Mouse (Mus musculus) bone marrow, adult 2 months (tissue): ENCODE measurements around the gene Gfi1b.

Experiments used
- CTCF ChIP-seq: fragments of 200-500 bp; IDR thresholded peaks from 2 replicates; pipeline ENCODE4 v1.5.1; 2011; ENCODE audit warnings: low read length, control low read depth; ENCODE audit not compliant: control insufficient read depth, insufficient read depth
- POLR2A ChIP-seq: fragments of 200-500 bp; IDR thresholded peaks from 2 replicates; pipeline ENCODE4 v1.6.1; 2011; ENCODE audit warnings: low read depth, mild to moderate bottlenecking, control low read depth, low read length, borderline replicate concordance; ENCODE audit not compliant: control insufficient read depth

DNA sequence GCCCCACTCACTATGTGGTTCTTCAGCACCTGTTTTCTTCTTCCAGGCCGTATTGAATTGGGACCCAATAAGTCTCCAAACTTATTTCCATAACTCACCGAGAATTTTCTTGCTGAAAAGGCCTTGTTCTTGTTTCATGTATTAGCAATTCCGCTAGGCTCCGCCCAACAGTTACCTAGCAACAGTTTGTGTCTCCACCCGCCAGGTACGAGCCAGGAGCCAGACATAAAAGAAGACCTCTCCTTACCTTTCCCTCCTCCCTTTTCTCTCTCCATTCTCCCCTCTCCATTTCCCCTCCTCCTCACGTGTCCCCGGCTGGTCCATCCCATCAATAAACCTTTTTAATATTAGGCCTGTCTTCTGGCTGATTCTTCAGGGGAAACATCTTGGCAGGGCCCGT is 16.6 kb upstream of the Gfi1b start:
- no peak for TF ChIP-seq CTCF
- no peak for TF ChIP-seq POLR2A
